Mouse (Mus musculus) liver, adult 2 months (tissue): ENCODE results near the gene Ptprb. TPM values are rescaled to one million over a fixed set of nuclear protein-coding genes. Genes with fewer than 3 reads are reported as not detected.

Source experiments
- DNase-seq: peaks from one replicate; pipeline ENCODE4 v3.0.0-alpha.2; 2011; ENCODE audit warnings: low read depth, low spot score; ENCODE audit errors: extremely low read depth
- H3K27ac ChIP-seq: fragments of 200-500 bp; replicated peaks from 2 replicates; pipeline ENCODE4 v1.5.1; 2012; ENCODE audit warnings: low read depth, mild to moderate bottlenecking, control low read depth, inconsistent platforms, low read length; ENCODE audit not compliant: insufficient read depth
- H3K27me3 ChIP-seq: fragments of 200-500 bp; 2 replicates; pipeline ENCODE4 v1.6.1; 2012; ENCODE audit warnings: mild to moderate bottlenecking, moderate library complexity, low read length, inconsistent platforms; ENCODE audit not compliant: control insufficient read depth, insufficient read depth
- H3K36me3 ChIP-seq: fragments of 200-500 bp; 2 replicates; pipeline ENCODE4 v1.6.1; 2012; ENCODE audit warnings: low read length, inconsistent platforms; ENCODE audit not compliant: control insufficient read depth, insufficient read depth
- H3K4me1 ChIP-seq: fragments of 200-500 bp; 2 replicates; pipeline ENCODE4 v1.6.1; 2011; ENCODE audit warnings: low read length; ENCODE audit not compliant: control insufficient read depth, insufficient read depth
- H3K4me3 ChIP-seq: fragments of 200-500 bp; 2 replicates; pipeline ENCODE4 v1.5.1; 2011; ENCODE audit warnings: low read depth, mild to moderate bottlenecking, control low read depth, low read length, moderate library complexity; ENCODE audit not compliant: insufficient read depth
- H3K79me2 ChIP-seq: fragments of 200-500 bp; 2 replicates; pipeline ENCODE4 v1.6.1; 2012; ENCODE audit warnings: inconsistent platforms, mild to moderate bottlenecking, low read length, moderate library complexity; ENCODE audit not compliant: control insufficient read depth, insufficient read depth
- H3K9ac ChIP-seq: fragments of 200-500 bp; 2 replicates; pipeline ENCODE4 v1.6.1; 2012; ENCODE audit warnings: low read depth, mild to moderate bottlenecking, control low read depth, inconsistent platforms, low read length
- CTCF ChIP-seq: fragments of 200-500 bp; IDR thresholded peaks from 2 replicates; pipeline ENCODE4 v1.5.1; 2011; ENCODE audit warnings: low read depth, low read length, control low read depth
- POLR2A ChIP-seq: fragments of 200-500 bp; IDR thresholded peaks from 2 replicates; pipeline ENCODE4 v1.6.1; 2011; ENCODE audit warnings: low read length, control low read depth; ENCODE audit not compliant: insufficient read depth; ENCODE audit errors: extremely low read depth
- WGBS: fragments of 180-500 bp; shearing (Covaris S2); methylation state at CpG from one replicate; pipeline ENCODE4 v1.1.7; 2018; 5-methylcytosine and 5-hydroxymethylcytosine counted together
- polyA plus RNA-seq: library from polyadenylated mRNA; depleted of rRNA; stranded (reverse); fragments of >200 nt; gene quantifications from 2 replicates; pipeline ENCODE4 v1.2.3, GENCODE M21; 2012
- total RNA-seq: library from RNA; depleted of rRNA; stranded (reverse); fragments of >200 nt; gene quantifications from 2 replicates; pipeline ENCODE4 v1.2.3, GENCODE M21; 2014

Ptprb gene
- total and polyA plus RNA-seq, 2 experiments, result 5.9 to 39.8 TPM

DNA sequence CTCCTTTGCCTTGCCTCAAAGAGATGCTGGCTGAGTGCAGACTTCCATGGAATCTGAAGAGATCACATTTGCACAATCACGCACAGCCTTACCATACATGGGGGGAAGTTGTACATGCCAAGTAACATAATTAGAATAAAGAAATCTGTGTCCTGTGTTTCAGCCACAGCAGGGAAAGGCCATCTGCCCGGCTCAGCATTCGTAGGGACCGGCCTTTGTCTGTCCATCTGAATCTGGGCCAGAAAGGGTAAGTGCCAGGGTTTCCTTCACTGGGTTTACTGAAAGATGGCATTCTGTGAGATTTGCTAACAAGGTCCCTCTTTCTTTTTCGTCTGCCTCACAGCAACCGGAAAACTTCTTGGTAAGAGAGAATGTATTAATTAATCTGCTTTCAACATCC lies 86.9 kb downstream of the Ptprb start:
- H3K27ac ChIP-seq, result no peak overlapping the region
- H3K36me3 ChIP-seq, result peaks cover 3% of the 10 kb centered on the region; the same call in 1 of the 2 replicates
- no peak overlapping the region for H3K9ac ChIP-seq
- no peaks in the 10 kb centered on the region for H3K27me3 ChIP-seq
- WGBS, result 87% methylated on average over 6 of the region's 6 CpGs
- no peak overlapping the region for H3K4me3 ChIP-seq
- H3K79me2 ChIP-seq, result no peaks in the 10 kb centered on the region
- TF ChIP-seq POLR2A (no peak), CTCF (no peak)
- H3K4me1 ChIP-seq, result no peaks in the 10 kb centered on the region
- DNase-seq, result no peak

- TF ChIP-seq POLR2A, result no peak
- TF ChIP-seq CTCF, result no peak
- DNase-seq, result no peak
- Histone ChIP-seq H3K79me2 (no peaks in the 10 kb centered on the region), H3K4me1 (no peaks in the 10 kb centered on the region), H3K27ac (no peak overlapping the region), H3K27me3 (no peaks in the 10 kb centered on the region), H3K36me3 (peaks cover 3% of the 10 kb centered on the region; the same call in 1 of the 2 replicates), H3K4me3 (no peak overlapping the region), H3K9ac (no peak overlapping the region)
- 90% methylated on average over 8 of the region's 8 CpGs for WGBS
These were observed 87.3 kb downstream of the Ptprb start for GRCm38 (mm10) chr10:116362645-116363044.

DNA sequence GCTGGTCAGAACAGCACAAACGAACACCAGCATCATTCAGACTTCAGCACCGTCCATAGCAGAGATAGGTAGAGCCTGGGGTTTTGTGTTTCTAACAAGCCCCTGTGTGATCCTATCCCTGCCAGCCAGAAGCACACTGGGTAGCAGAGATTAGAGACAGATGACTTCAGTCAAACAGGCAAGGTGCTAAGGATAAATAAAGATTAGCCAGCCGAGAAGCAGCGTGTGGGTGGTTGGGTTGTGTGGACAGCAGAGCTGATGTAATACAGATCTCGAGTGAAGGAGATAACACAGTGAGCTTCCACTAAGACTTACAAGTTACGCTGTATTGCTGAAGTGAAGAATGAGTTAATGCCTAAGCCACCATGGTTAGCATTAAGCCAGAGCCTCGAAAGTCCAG lies 89.4 kb downstream of the Ptprb start:
- 21% methylated on average over 7 of the region's 7 CpGs for WGBS
- no peak for TF ChIP-seq POLR2A
- TF ChIP-seq CTCF, result no peak

GRCm38 (mm10) chr10:116370991-116371725 lies 95.8 kb downstream of the Ptprb start:
- Histone ChIP-seq H3K9ac (no peak overlapping the region), H3K4me3 (no peak overlapping the region), H3K27ac (no peak overlapping the region), H3K36me3 (peaks cover 4% of the 10 kb centered on the region; the same call in 1 of the 2 replicates), H3K79me2 (no peaks in the 10 kb centered on the region), H3K27me3 (no peaks in the 10 kb centered on the region), H3K4me1 (no peaks in the 10 kb centered on the region)
- 73% methylated on average over 6 of the region's 6 CpGs for WGBS
- no peak for DNase-seq
- TF ChIP-seq POLR2A (no peak), CTCF (no peak)

More for the DNA sequence above, 89.4 kb downstream of the Ptprb start:
- no peaks in the 10 kb centered on the region for H3K79me2 ChIP-seq
- H3K4me1 ChIP-seq, result no peaks in the 10 kb centered on the region
- no peak overlapping the region for H3K4me3 ChIP-seq
- H3K27ac ChIP-seq, result no peak overlapping the region
- peaks cover 2% of the 10 kb centered on the region; the same call in 1 of the 2 replicates for H3K36me3 ChIP-seq
- no peak overlapping the region for H3K9ac ChIP-seq
- no peaks in the 10 kb centered on the region for H3K27me3 ChIP-seq
- DNase-seq, result no peak

DNA sequence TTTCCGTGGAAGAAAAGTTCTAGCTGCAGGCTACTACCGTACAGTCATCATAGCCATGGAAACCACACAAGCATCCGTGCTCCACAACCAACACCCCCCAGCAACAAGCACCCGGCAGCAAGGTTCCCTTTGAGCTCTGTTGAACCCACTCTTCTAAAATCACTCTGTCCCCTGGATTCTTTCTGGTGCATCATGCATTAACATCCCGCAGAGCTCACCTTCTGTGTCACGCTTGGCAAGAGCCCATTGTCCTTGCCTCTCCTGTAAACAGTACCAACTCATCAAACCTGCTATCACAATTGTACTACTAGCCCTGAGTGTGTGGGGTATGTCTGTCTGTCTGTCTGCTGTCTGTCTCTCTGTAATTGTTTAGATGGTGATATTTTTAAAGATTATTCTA lies 98.8 kb downstream of the Ptprb start:
- 92% methylated on average over 6 of the region's 6 CpGs for WGBS

GRCm38 (mm10) chr10:116376853-116377252 lies 101.5 kb downstream of the Ptprb start:
- Histone ChIP-seq H3K36me3 (peaks cover 1% of the 10 kb centered on the region; the same call in 1 of the 2 replicates), H3K27ac (no peak overlapping the region), H3K9ac (no peak overlapping the region), H3K4me1 (no peaks in the 10 kb centered on the region), H3K4me3 (no peak overlapping the region), H3K27me3 (no peaks in the 10 kb centered on the region), H3K79me2 (no peaks in the 10 kb centered on the region)
- WGBS, result 65% methylated on average over 4 of the region's 4 CpGs
- DNase-seq, result no peak
- TF ChIP-seq POLR2A, result no peak
- TF ChIP-seq CTCF, result no peak

More for the DNA sequence above, 98.8 kb downstream of the Ptprb start:
- no peak for TF ChIP-seq CTCF
- no peak for TF ChIP-seq POLR2A
- Histone ChIP-seq H3K4me1 (no peaks in the 10 kb centered on the region), H3K36me3 (peaks cover 3% of the 10 kb centered on the region; the same call in 1 of the 2 replicates), H3K27ac (no peak overlapping the region), H3K79me2 (no peaks in the 10 kb centered on the region), H3K27me3 (no peaks in the 10 kb centered on the region), H3K9ac (no peak overlapping the region), H3K4me3 (no peak overlapping the region)
- DNase-seq, result no peak
